Comparison of ENCODE assay signal across 10 mouse cellular contexts in genomic region chr11:98061904-98062562, GRCm38 (mm10). TPM values are rescaled to one million over a fixed set of nuclear protein-coding genes. Genes with fewer than 3 reads are reported as not detected.
A peak's percentile ranks its signal among the peaks of the same experiment; 100 is the strongest.
DNase-seq lines count a peak whose midpoint lies in the region; ATAC-seq and TF ChIP-seq lines count a peak whose summit lies in the region.
"Had no signal": no experiment of that assay in that cellular context is flagged by ENCODE, and none has a peak within 500 bp of the region (broad histone marks: within the 10 kb centered on the region; RNA-seq: fewer than 3 reads in every experiment).

No protein-coding gene starts in this region.

- no peak overlapping the region for H3K9ac ChIP-seq in kidney, embryonic 15.5 days

- H3K27ac ChIP-seq in kidney, adult 2 months (ENCODE audit: insufficient read depth, low read depth, low read length): no peak overlapping the region
- H3K27ac ChIP-seq in kidney, embryonic 15.5 days: no peak overlapping the region
- H3K27ac ChIP-seq: kidney, postnatal 0 days had no signal

- no peak for ATAC-seq in kidney, embryonic 15.5 days (replicated peaks; ENCODE audit: low FRiP score)
- no peak for ATAC-seq in megakaryocyte progenitor cell, adult 5-6 weeks (replicated peaks; ENCODE audit: poor library complexity)

- no peak overlapping the region for H3K4me2 ChIP-seq in kidney, embryonic 15.5 days

- DNase-seq in adrenal gland, adult 18-20 months (ENCODE audit: low spot score in 2 of 2): peak; percentile 36 to 54
- no peak for DNase-seq in adrenal gland, adult 8-10 months
- DNase-seq in kidney, adult 2 months: peak; percentile 34
- DNase-seq in MN1 (ENCODE audit: low spot score): peak; percentile 46
- DNase-seq in left cerebral cortex, postnatal 4 days: peak; percentile 86
- no peak for DNase-seq in retina, postnatal 1 day

- TF ChIP-seq CTCF in kidney, adult 2 months (conservative IDR thresholded peaks at IDR 0.05; ENCODE audit: insufficient read depth, insufficient read length, low read depth, low read length): no peak

- no peak overlapping the region for H3K4me3 ChIP-seq in kidney, adult 2 months (ENCODE audit: insufficient read depth, low read depth, low read length)
- H3K4me3 ChIP-seq in kidney, embryonic 15.5 days (replicated peaks): no peak overlapping the region

- intact Hi-C loops in left cerebral cortex, postnatal 4 days (cut with DNase I): no loop called here

- no peaks in the 10 kb centered on the region for H3K36me3 ChIP-seq in kidney, adult 2 months (ENCODE audit: control insufficient read depth, insufficient read depth, low read length)
- no peaks in the 10 kb centered on the region for H3K36me3 ChIP-seq in kidney, embryonic 15.5 days

- WGBS in kidney, adult 2 months: 61% methylated on average over 6 of the region's 6 CpGs
- 66% methylated on average over 6 of the region's 6 CpGs for WGBS in kidney, embryonic 15.5 days

- no peak for TF ChIP-seq POLR2A in kidney, adult 2 months (IDR thresholded peaks at IDR 0.05; ENCODE audit: low read depth, low read length)

- H3K27me3 ChIP-seq in kidney, adult 2 months (replicated peaks; ENCODE audit: control insufficient read depth, insufficient read depth, low read length): no peaks in the 10 kb centered on the region
- 0 out of 2 replicates have a peak, but pooled peaks cover 2% of the 10 kb centered on the region for H3K27me3 ChIP-seq in kidney, embryonic 15.5 days

- H3K4me1 ChIP-seq in kidney, adult 2 months (ENCODE audit: control insufficient read depth, insufficient read depth, low read length): no peaks in the 10 kb centered on the region
- peaks cover 9% of the 10 kb centered on the region for H3K4me1 ChIP-seq in kidney, embryonic 15.5 days

- H3K9me3 ChIP-seq in kidney, embryonic 15.5 days (replicated peaks): no peaks in the 10 kb centered on the region

RNA-seq across cellular contexts. Expression of gene Stac2, which starts 8.8 kb away (rescaled TPM):
- 10 to 100 TPM in 1 of 2 experiments, 1 to 10 TPM in 1; 5.0 to 12.3 TPM for total RNA-seq in adrenal gland, adult 18-20 months (2021)
- 10 to 100 TPM in 1 of 4 experiments, 1 to 10 TPM in 3; 3.8 to 10.9 (median 6.6) TPM for total RNA-seq in adrenal gland, adult 8-10 months (2022)
- 0.05 and 0.42 TPM in 2 replicates for polyA plus RNA-seq in kidney, adult 2 months (2012; rRNA removed)
- polyA plus RNA-seq in kidney, embryonic 15.5 days (2015; fragmentation: Nextera tagmentation; extraction: Ambion mirVana): 3.7 and 4.3 TPM in 2 replicates
- 10 to 100 TPM in 1 of 2 experiments, 1 to 10 TPM in 1; 8.7 to 11.7 TPM for total RNA-seq in left cerebral cortex, postnatal 4 days (2021)
- not detected in 2 replicates for total RNA-seq in megakaryocyte progenitor cell, adult 5-6 weeks (2015)
- total RNA-seq in megakaryocyte progenitor cell, adult 5-6 weeks (2017): not detected in 2 replicates
- total RNA-seq: liver, adult 2 months had no signal
- polyA plus RNA-seq: liver, adult 2 months had no signal

RNA-seq across cellular contexts. Expression of gene Rpl19, which starts 35.5 kb away (rescaled TPM):
- 1,000 to 10,000 TPM; 1,100 to 1,184 TPM for total RNA-seq in adrenal gland, adult 18-20 months (2021)
- total RNA-seq in adrenal gland, adult 8-10 months (2022): 1,000 to 10,000 TPM in 2 of 4 experiments, 100 to 1,000 TPM in 2; 894 to 1,148 (median 997) TPM
- 503 and 653 TPM in 2 replicates for polyA plus RNA-seq in kidney, adult 2 months (2012; rRNA removed)
- polyA plus RNA-seq in kidney, embryonic 15.5 days (2015; fragmentation: Nextera tagmentation; extraction: Ambion mirVana): 1,072 and 1,152 TPM in 2 replicates
- total RNA-seq in left cerebral cortex, postnatal 4 days (2021): 100 to 1,000 TPM; 711 to 733 TPM
- total RNA-seq in megakaryocyte progenitor cell, adult 5-6 weeks (2015): 3,659 and 3,794 TPM in 2 replicates
- total RNA-seq in megakaryocyte progenitor cell, adult 5-6 weeks (2017): 1,648 and 1,816 TPM in 2 replicates

RNA-seq across cellular contexts. Expression of gene Cacnb1, which starts 39.2 kb away (rescaled TPM):
- 10 to 100 TPM in 1 of 2 experiments, 1 to 10 TPM in 1; 8.6 to 10.1 TPM for total RNA-seq in adrenal gland, adult 18-20 months (2021)
- total RNA-seq in adrenal gland, adult 8-10 months (2022): 10 to 100 TPM in 2 of 4 experiments, 1 to 10 TPM in 2; 7.8 to 18.8 (median 13.6) TPM
- 6.1 and 7.6 TPM in 2 replicates for polyA plus RNA-seq in kidney, adult 2 months (2012; rRNA removed)
- 14.6 and 15.2 TPM in 2 replicates for polyA plus RNA-seq in kidney, embryonic 15.5 days (2015; fragmentation: Nextera tagmentation; extraction: Ambion mirVana)
- total RNA-seq in left cerebral cortex, postnatal 4 days (2021): 100 to 1,000 TPM; 100 to 104 TPM
- 0.17 and 1.2 TPM in 2 replicates for total RNA-seq in megakaryocyte progenitor cell, adult 5-6 weeks (2015)
- total RNA-seq in megakaryocyte progenitor cell, adult 5-6 weeks (2017): 0.41 and 0.92 TPM in 2 replicates

Comparison
In these comparisons a context has a peak if more than half of its experiments do, and no peak if none do; other contexts are left out.
1. DNase-seq: peak in adrenal gland, adult 18-20 months (2 of 2), kidney, adult 2 months (single experiment), MN1 (single experiment) and left cerebral cortex, postnatal 4 days (single experiment); none in adrenal gland, adult 8-10 months (single experiment) and retina, postnatal 1 day (single experiment).
2. RNA of gene Stac2, which starts 8.8 kb away (total RNA-seq): 5.0 to 12.3 TPM in adrenal gland, adult 18-20 months, 8.7 to 11.7 TPM in left cerebral cortex, postnatal 4 days and 3.8 to 10.9 TPM in adrenal gland, adult 8-10 months; not detected in megakaryocyte progenitor cell, adult 5-6 weeks; every median in the first group is over 4 times any median in the second.
3. RNA of gene Cacnb1, which starts 39.2 kb away (total RNA-seq): 100 to 104 TPM in left cerebral cortex, postnatal 4 days; 7.8 to 18.8 TPM in adrenal gland, adult 8-10 months, 8.6 to 10.1 TPM in adrenal gland, adult 18-20 months and 0.17 to 1.2 TPM in megakaryocyte progenitor cell, adult 5-6 weeks; every median in the first group is over 4 times any median in the second.